Mouse (Mus musculus) limb, embryonic 15.5 days (tissue): ENCODE results near the gene Slc35g3. TPM values are rescaled to one million over a fixed set of nuclear protein-coding genes. Genes with fewer than 3 reads are reported as not detected.

ENCODE experiments used
- ATAC-seq: fragments of 200-750 bp; cut with Nextera tagmentation; 2 replicates; pipeline ENCODE4 v1.8.0; 2017; ENCODE audit warnings: low read depth, moderate TSS enrichment; ENCODE audit not compliant: insufficient number of reproducible peaks, low FRiP score, low TSS enrichment
- H3K27ac ChIP-seq: fragments of 300-500 bp; sonication (generic); 2 replicates; pipeline ENCODE4 v1.5.1; 2015; ENCODE audit warnings: moderate library complexity, mild to moderate bottlenecking, inconsistent platforms
- H3K27me3 ChIP-seq: fragments of 300-500 bp; sonication (generic); 2 replicates; pipeline ENCODE4 v1.6.1; 2015; ENCODE audit warnings: inconsistent platforms
- H3K36me3 ChIP-seq: fragments of 300-500 bp; sonication (generic); 2 replicates; pipeline ENCODE4 v1.6.1; 2015; ENCODE audit warnings: inconsistent platforms
- H3K4me1 ChIP-seq: fragments of 300-500 bp; sonication (generic); 2 replicates; pipeline ENCODE4 v1.6.1; 2015; ENCODE audit warnings: inconsistent platforms
- H3K4me2 ChIP-seq: fragments of 300-500 bp; sonication (generic); 2 replicates; pipeline ENCODE4 v1.6.1; 2015; ENCODE audit warnings: mild to moderate bottlenecking, inconsistent platforms
- H3K4me3 ChIP-seq: fragments of 300-500 bp; sonication (generic); 2 replicates; pipeline ENCODE4 v1.5.1; 2015; ENCODE audit warnings: mild to moderate bottlenecking, inconsistent platforms
- H3K9ac ChIP-seq: fragments of 300-500 bp; sonication (generic); 2 replicates; pipeline ENCODE4 v1.6.1; 2015; ENCODE audit warnings: inconsistent platforms
- H3K9me3 ChIP-seq: fragments of 300-500 bp; sonication (generic); 2 replicates; pipeline ENCODE4 v1.6.1; 2016; ENCODE audit warnings: inconsistent platforms
- WGBS: fragments of 180-500 bp; shearing (Covaris S2); methylation state at CpG from one replicate; pipeline ENCODE4 v1.1.7; 2015; 5-methylcytosine and 5-hydroxymethylcytosine counted together
- polyA plus RNA-seq: library from polyadenylated mRNA; unstranded; fragments of >200 nt; fragmentation: Nextera tagmentation; extraction: Ambion mirVana; gene quantifications from 2 replicates; pipeline ENCODE4 v1.2.1, GENCODE M21; 2015

Slc35g3 gene
- polyA plus RNA-seq, 1 experiment from 2014 or later = 0.09 TPM

- no peak overlapping the region for H3K9ac ChIP-seq
- no peak overlapping the region for H3K4me3 ChIP-seq
- peaks cover 9% of the 10 kb centered on the region for H3K4me1 ChIP-seq
- H3K4me2 ChIP-seq = no peak overlapping the region
- no peaks in the 10 kb centered on the region for H3K36me3 ChIP-seq
- no peaks in the 10 kb centered on the region for H3K9me3 ChIP-seq
- 73% methylated on average over 2 of the region's 2 CpGs for WGBS
- no peaks in the 10 kb centered on the region for H3K27me3 ChIP-seq
- no peak overlapping the region for H3K27ac ChIP-seq
- no peak for ATAC-seq
These were observed 50.7 kb downstream of the Slc35g3 start for GRCm38 (mm10) chr11:69711082-69711481.

DNA sequence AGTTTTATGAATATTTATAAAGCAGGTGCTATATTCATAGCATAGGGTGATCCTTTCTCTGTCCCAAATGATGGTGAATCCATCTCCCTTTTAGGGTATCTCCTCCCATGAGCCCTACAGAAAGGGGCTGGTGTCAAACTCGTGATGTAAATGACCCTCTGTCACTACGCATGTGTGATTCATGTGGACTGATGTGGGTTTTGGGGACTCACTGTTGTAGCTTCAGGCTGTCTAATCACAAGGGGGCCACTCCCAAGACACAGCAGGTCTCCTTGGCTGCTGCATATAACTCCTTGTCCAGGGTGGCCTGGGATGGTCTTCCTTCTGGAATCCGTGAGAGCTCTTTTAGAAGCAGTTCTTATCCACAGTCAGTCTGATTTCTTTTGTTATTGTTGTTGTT lies 51.3 kb downstream of the Slc35g3 start:
- Histone ChIP-seq H3K27ac (no peak overlapping the region), H3K9me3 (no peaks in the 10 kb centered on the region), H3K4me1 (peaks cover 9% of the 10 kb centered on the region), H3K4me3 (no peak overlapping the region), H3K4me2 (no peak overlapping the region), H3K27me3 (no peaks in the 10 kb centered on the region), H3K36me3 (no peaks in the 10 kb centered on the region), H3K9ac (no peak overlapping the region)
- no peak for ATAC-seq
- WGBS = 65% methylated on average over 3 of the region's 3 CpGs

Other genes with a start within 250 kb of the Slc35g3 start
- 2.0 and 3.0 TPM in 2 replicates for gene Dnah2, start 212.9 kb downstream of the Slc35g3 start, polyA plus RNA-seq
- 27.9 and 33.2 TPM in 2 replicates for gene Efnb3, start 201.8 kb downstream of the Slc35g3 start, polyA plus RNA-seq
- gene Wrap53, start 181.7 kb downstream of the Slc35g3 start, polyA plus RNA-seq = 23.6 and 24.8 TPM in 2 replicates
- gene Trp53, start 181.6 kb downstream of the Slc35g3 start, polyA plus RNA-seq = 132 and 134 TPM in 2 replicates
- 8.2 and 10.5 TPM in 2 replicates for gene Atp1b2, start 156.0 kb downstream of the Slc35g3 start, polyA plus RNA-seq
- not detected in 2 replicates for gene Shbg, start 144.1 kb downstream of the Slc35g3 start, polyA plus RNA-seq
- 15.7 and 16.2 TPM in 2 replicates for gene Sat2, start 139.9 kb downstream of the Slc35g3 start, polyA plus RNA-seq
- 26.8 and 27.1 TPM in 2 replicates for gene Fxr2, start 129.0 kb downstream of the Slc35g3 start, polyA plus RNA-seq
- 3.2 and 4.8 TPM in 2 replicates for gene Sox15, start 106.7 kb downstream of the Slc35g3 start, polyA plus RNA-seq
- gene Mpdu1, start 99.3 kb downstream of the Slc35g3 start, polyA plus RNA-seq = 58.9 and 63.9 TPM in 2 replicates
- gene Cd68, start 95.8 kb downstream of the Slc35g3 start, polyA plus RNA-seq = 18.2 and 24.1 TPM in 2 replicates
- gene Eif4a1, start 89.5 kb downstream of the Slc35g3 start, polyA plus RNA-seq = 443 and 469 TPM in 2 replicates
- gene Senp3, start 79.9 kb downstream of the Slc35g3 start, polyA plus RNA-seq = 87.5 and 87.9 TPM in 2 replicates
- gene Tnfsf13, start 76.2 kb downstream of the Slc35g3 start, polyA plus RNA-seq = 0.73 and 0.87 TPM in 2 replicates
- gene Tnfsf12, start 66.1 kb downstream of the Slc35g3 start, polyA plus RNA-seq = 10.8 and 12.9 TPM in 2 replicates
- gene Tnfsfm13, start 65.9 kb downstream of the Slc35g3 start, polyA plus RNA-seq = 4.8 and 5.7 TPM in 2 replicates
- 20.0 and 20.9 TPM in 2 replicates for gene Polr2a, start 3.3 kb downstream of the Slc35g3 start, polyA plus RNA-seq
- 5.1 and 5.4 TPM in 2 replicates for gene Zbtb4, start 3.9 kb upstream of the Slc35g3 start, polyA plus RNA-seq
- 18.6 and 30.0 TPM in 2 replicates for gene Chrnb1, start 34.0 kb upstream of the Slc35g3 start, polyA plus RNA-seq
- 3.4 and 3.9 TPM in 2 replicates for gene Fgf11, start 39.9 kb upstream of the Slc35g3 start, polyA plus RNA-seq
- 8.1 and 8.9 TPM in 2 replicates for gene Tmem102, start 43.7 kb upstream of the Slc35g3 start, polyA plus RNA-seq
- gene Gm39566, start 53.3 kb upstream of the Slc35g3 start, polyA plus RNA-seq = not detected in 2 replicates
- gene Spem2, start 56.5 kb upstream of the Slc35g3 start, polyA plus RNA-seq = not detected in 2 replicates
- 0.28 TPM in 1 of 2 replicates, not detected in the other for gene Spem1, start 60.2 kb upstream of the Slc35g3 start, polyA plus RNA-seq
- 7.6 and 8.7 TPM in 2 replicates for gene Nlgn2, start 75.8 kb upstream of the Slc35g3 start, polyA plus RNA-seq
- gene Tmem256, start 76.5 kb upstream of the Slc35g3 start, polyA plus RNA-seq = 325 and 365 TPM in 2 replicates
- gene Plscr3, start 84.4 kb upstream of the Slc35g3 start, polyA plus RNA-seq = 132 and 134 TPM in 2 replicates
- 4.1 and 5.0 TPM in 2 replicates for gene Tnk1, start 96.8 kb upstream of the Slc35g3 start, polyA plus RNA-seq
- 0.31 and 0.73 TPM in 2 replicates for gene Tmem95, start 116.0 kb upstream of the Slc35g3 start, polyA plus RNA-seq
- gene Kctd11, start 119.4 kb upstream of the Slc35g3 start, polyA plus RNA-seq = 20.5 TPM in 2 replicates
- 2.7 and 3.1 TPM in 2 replicates for gene Acap1, start 133.6 kb upstream of the Slc35g3 start, polyA plus RNA-seq
- gene 2810408A11Rik, start 139.0 kb upstream of the Slc35g3 start, polyA plus RNA-seq = 7.6 and 8.4 TPM in 2 replicates
- gene Neurl4, start 139.1 kb upstream of the Slc35g3 start, polyA plus RNA-seq = 7.1 and 7.3 TPM in 2 replicates
- 71.5 and 77.1 TPM in 2 replicates for gene Gps2, start 151.9 kb upstream of the Slc35g3 start, polyA plus RNA-seq
- 1,601 and 1,681 TPM in 2 replicates for gene Eif5a, start 160.0 kb upstream of the Slc35g3 start, polyA plus RNA-seq
- 3.6 and 4.6 TPM in 2 replicates for gene Ybx2, start 173.8 kb upstream of the Slc35g3 start, polyA plus RNA-seq
- 23.0 and 23.5 TPM in 2 replicates for gene Slc2a4, start 186.2 kb upstream of the Slc35g3 start, polyA plus RNA-seq
- gene Cldn7, start 202.8 kb upstream of the Slc35g3 start, polyA plus RNA-seq = 8.1 and 13.1 TPM in 2 replicates
- gene Ctdnep1, start 219.2 kb upstream of the Slc35g3 start, polyA plus RNA-seq = 24.6 and 32.0 TPM in 2 replicates
- gene Elp5, start 220.5 kb upstream of the Slc35g3 start, polyA plus RNA-seq = 111 and 119 TPM in 2 replicates
- gene Gabarap, start 229.2 kb upstream of the Slc35g3 start, polyA plus RNA-seq = 545 and 568 TPM in 2 replicates
- 72.2 and 81.6 TPM in 2 replicates for gene Phf23, start 233.8 kb upstream of the Slc35g3 start, polyA plus RNA-seq
- gene Dvl2, start 238.6 kb upstream of the Slc35g3 start, polyA plus RNA-seq = 42.2 and 43.1 TPM in 2 replicates